Mouse (Mus musculus) heart, postnatal 10 days (tissue): ENCODE measurements around the gene Lgals1. TPM values are rescaled to one million over a fixed set of nuclear protein-coding genes. Genes with fewer than 3 reads are reported as not detected.

Source experiments
- DNase-seq, 2 experiments: peaks; one replicate each; pipeline ENCODE4 v3.0.0; 2021
- intact Hi-C: fragments of 180-260 bp; cut with DNase I; formaldehyde crosslinking; loops from one replicate; pipeline ENCODE4 v1.15.1; 2025
- total RNA-seq, 2 experiments: library from RNA; stranded (reverse); gene quantifications; 2 replicates each; pipeline ENCODE4 v1.2.3; 2021

The Lgals1 gene
- total RNA-seq, 2 experiments from 2014 or later: 372 to 385 TPM

GRCm38 (mm10) chr15:78931577-78931976 lies 5.1 kb downstream of the Lgals1 start:
- peak; percentile 72 to 73 for DNase-seq
- intact Hi-C loops: loop anchor here (1.0 kb wide), 1 partner anchor 16 kb away; no protein-coding TSS in a partner anchor

GRCm38 (mm10) chr15:78934784-78935320 lies 8.3 kb downstream of the Lgals1 start, which contains the start of gene Nol12:
Nol12 (plus strand) TSS chr15:78934933.
- peak; percentile 91 to 93 for DNase-seq
- intact Hi-C loops: no loop called here

- intact Hi-C loops: no loop called here
- no peak for DNase-seq
Observed at GRCm38 (mm10) chr15:78936403-78936802, 9.9 kb downstream of the Lgals1 start.

- no peak for DNase-seq
- intact Hi-C loops: no loop called here
Observed at GRCm38 (mm10) chr15:78937311-78937710, 10.8 kb downstream of the Lgals1 start.

- intact Hi-C loops: no loop called here
- DNase-seq: no peak
Observed at GRCm38 (mm10) chr15:78937963-78938362, 11.4 kb downstream of the Lgals1 start.

GRCm38 (mm10) chr15:78940325-78940724 lies 13.8 kb downstream of the Lgals1 start:
- intact Hi-C loops: no loop called here
- no peak for DNase-seq

GRCm38 (mm10) chr15:78942663-78943062 lies 16.1 kb downstream of the Lgals1 start:
- DNase-seq: peak; percentile 91 to 94
- intact Hi-C loops: loop anchor here (1.0 kb wide), 1 partner anchor 27 kb away; no protein-coding TSS in a partner anchor

- intact Hi-C loops: no loop called here
- no peak for DNase-seq
Observed at GRCm38 (mm10) chr15:78946232-78946631, 19.7 kb downstream of the Lgals1 start.

- intact Hi-C loops: no loop called here
- peak; percentile 91 for DNase-seq
Observed at GRCm38 (mm10) chr15:78947657-78948056, 21.1 kb downstream of the Lgals1 start, which contains the start of gene Triobp. Triobp (plus strand) TSS chr15:78947724.

GRCm38 (mm10) chr15:78948152-78948725 lies 21.7 kb downstream of the Lgals1 start:
- intact Hi-C loops: no loop called here
- no peak for DNase-seq

GRCm38 (mm10) chr15:78948883-78949282 lies 22.4 kb downstream of the Lgals1 start:
- no peak for DNase-seq
- intact Hi-C loops: no loop called here

GRCm38 (mm10) chr15:78955663-78956062 lies 29.1 kb downstream of the Lgals1 start:
- DNase-seq: no peak
- intact Hi-C loops: no loop called here

GRCm38 (mm10) chr15:78956351-78956750 lies 29.8 kb downstream of the Lgals1 start:
- no peak for DNase-seq
- intact Hi-C loops: no loop called here

- no peak for DNase-seq
- intact Hi-C loops: no loop called here
Observed at GRCm38 (mm10) chr15:78957021-78957420, 30.5 kb downstream of the Lgals1 start.

- DNase-seq: no peak
- intact Hi-C loops: no loop called here
Observed at GRCm38 (mm10) chr15:78959537-78959936, 33.0 kb downstream of the Lgals1 start.

- DNase-seq: peak; percentile 72 to 75
- intact Hi-C loops: no loop called here
Observed at GRCm38 (mm10) chr15:78960088-78960487, 33.6 kb downstream of the Lgals1 start.

- DNase-seq: peak; percentile 63 to 84
- intact Hi-C loops: loop anchor here (1.0 kb wide), 1 partner anchor 48 kb away; no protein-coding TSS in a partner anchor
Observed at GRCm38 (mm10) chr15:78962885-78963284, 36.4 kb downstream of the Lgals1 start.

GRCm38 (mm10) chr15:78971626-78972025 lies 45.1 kb downstream of the Lgals1 start:
- DNase-seq: no peak
- intact Hi-C loops: no loop called here

GRCm38 (mm10) chr15:78973950-78974349 lies 47.4 kb downstream of the Lgals1 start:
- intact Hi-C loops: no loop called here
- DNase-seq: peak; percentile 16 to 32

GRCm38 (mm10) chr15:78977676-78978159 lies 51.2 kb downstream of the Lgals1 start:
- no peak for DNase-seq
- intact Hi-C loops: no loop called here

- intact Hi-C loops: no loop called here
- DNase-seq: peak; percentile 92
Observed at GRCm38 (mm10) chr15:78978875-78979274, 52.4 kb downstream of the Lgals1 start.
